Mouse (Mus musculus): Measurements from ENCODE around the gene Hnrnpul1. TPM values are rescaled to one million over a fixed set of nuclear protein-coding genes. Genes with fewer than 3 reads are reported as not detected.
"Not testable (repeated sequence)": the region's sequence is repeated elsewhere in the genome, so short reads cannot be mapped to it uniquely, and the experiment has no call there.

Gene Hnrnpul1
- total RNA-seq (2021): 10 to 100 TPM; 66.3 to 72.8 TPM
- long read RNA-seq, experiment 1, transcript Hnrnpul1-201 (15 exons, 3,354 nt): minor isoform, 5 of 67 reads
- long read RNA-seq, experiment 1, transcript Hnrnpul1-205 (15 exons, 3,784 nt): major isoform, 48 of 67 reads
- long read RNA-seq, experiment 1, partial matches to known transcripts: 8 of 67 reads
- long read RNA-seq, experiment 1, other reads (novel, unspliced or antisense): 4 of 67 reads
- long read RNA-seq, experiment 2, transcript Hnrnpul1-205 (15 exons, 3,784 nt): major isoform, 48 of 63 reads
- long read RNA-seq, experiment 2, partial matches to known transcripts: 7 of 63 reads
- long read RNA-seq, experiment 2, other reads (novel, unspliced or antisense): 1 of 63 reads

GRCm38 (mm10) chr7:25754738-25755467 lies at the start of gene Hnrnpul1:
TSS of gene Hnrnpul1 (minus strand) at chr7:25754757.
- DNase-seq: peak; percentile 99
- intact Hi-C loops (cut with DNase I): loop anchor here (5.0 to 10.0 kb wide), 2 partner anchors 38 to 680 kb away; partner anchors contain the start of genes Ccdc97, Grik5 and Zfp574
- H3K4me3 ChIP-seq: peak within 1 kb of the TSS; percentile 76
- peak within 1 kb of the TSS; percentile 97 for H3K27ac ChIP-seq
- TF ChIP-seq CTCF (IDR thresholded peaks at IDR 0.05): peak; percentile 50

GRCm38 (mm10) chr7:25803460-25803859 lies 48.9 kb upstream of the Hnrnpul1 start:
- peak overlapping the region; percentile 85 for H3K27ac ChIP-seq
- TF ChIP-seq CTCF (IDR thresholded peaks at IDR 0.05): no peak
- peak overlapping the region; percentile 23; the same call in 1 of the 2 replicates for H3K4me3 ChIP-seq
- DNase-seq: peak; percentile 64
- intact Hi-C loops (cut with DNase I): no loop called here

GRCm38 (mm10) chr7:25802241-25803125 lies 47.9 kb upstream of the Hnrnpul1 start:
- peak overlapping the region; percentile 85 for H3K27ac ChIP-seq
- intact Hi-C loops (cut with DNase I): no loop called here

GRCm38 (mm10) chr7:25801031-25801430 lies 46.5 kb upstream of the Hnrnpul1 start:
- intact Hi-C loops (cut with DNase I): no loop called here
- no peak overlapping the region for H3K4me3 ChIP-seq
- no peak for TF ChIP-seq CTCF (IDR thresholded peaks at IDR 0.05)
- peak overlapping the region; percentile 85; the same call in 1 of the 2 replicates for H3K27ac ChIP-seq
- no peak for DNase-seq

More at GRCm38 (mm10) chr7:25802241-25803125, 47.9 kb upstream of the Hnrnpul1 start:
- peak overlapping the region; percentile 31 for H3K4me3 ChIP-seq
- TF ChIP-seq CTCF (IDR thresholded peaks at IDR 0.05): no peak
- peak; percentile 93 for DNase-seq

- intact Hi-C loops (cut with DNase I): no loop called here
Observed at GRCm38 (mm10) chr7:25799369-25799768, 44.8 kb upstream of the Hnrnpul1 start.

GRCm38 (mm10) chr7:25798540-25798939 lies 44.0 kb upstream of the Hnrnpul1 start:
- Histone ChIP-seq H3K4me3 (no peak overlapping the region), H3K27ac (no peak overlapping the region)
- peak; percentile 19; the same call in 1 of the 2 replicates for TF ChIP-seq CTCF (IDR thresholded peaks at IDR 0.05)
- DNase-seq: no peak
- intact Hi-C loops (cut with DNase I): no loop called here

More at GRCm38 (mm10) chr7:25799369-25799768, 44.8 kb upstream of the Hnrnpul1 start:
- H3K27ac ChIP-seq: no peak overlapping the region
- no peak for TF ChIP-seq CTCF (IDR thresholded peaks at IDR 0.05)
- DNase-seq: no peak
- no peak overlapping the region for H3K4me3 ChIP-seq

GRCm38 (mm10) chr7:25794775-25795174 lies 40.2 kb upstream of the Hnrnpul1 start:
- DNase-seq: no peak
- Histone ChIP-seq H3K27ac (peak overlapping the region; percentile 48), H3K4me3 (no peak overlapping the region)
- no peak for TF ChIP-seq CTCF (IDR thresholded peaks at IDR 0.05)
- intact Hi-C loops (cut with DNase I): no loop called here

- intact Hi-C loops (cut with DNase I): no loop called here
- peak; percentile 47 for TF ChIP-seq CTCF (IDR thresholded peaks at IDR 0.05)
- H3K4me3 ChIP-seq: no peak overlapping the region
- DNase-seq: peak; percentile 55
- H3K27ac ChIP-seq: peak overlapping the region; percentile 66
Observed at GRCm38 (mm10) chr7:25793679-25794078, 39.1 kb upstream of the Hnrnpul1 start.

GRCm38 (mm10) chr7:25792966-25793365 lies 38.4 kb upstream of the Hnrnpul1 start:
- DNase-seq: peak; percentile 58
- Histone ChIP-seq H3K4me3 (0 out of 2 replicates have a peak overlapping the region, but pooled peaks have one; percentile 3), H3K27ac (peak overlapping the region; percentile 66)
- intact Hi-C loops (cut with DNase I): not testable (repeated sequence)

GRCm38 (mm10) chr7:25790615-25791014 lies 36.1 kb upstream of the Hnrnpul1 start:
- Histone ChIP-seq H3K4me3 (peak overlapping the region; percentile 79), H3K27ac (peak overlapping the region; percentile 90)
- DNase-seq: peak; percentile 71
- intact Hi-C loops (cut with DNase I): no loop called here
- TF ChIP-seq CTCF (IDR thresholded peaks at IDR 0.05): no peak

- Histone ChIP-seq H3K27ac (peak overlapping the region; percentile 90), H3K4me3 (peak overlapping the region; percentile 79)
- intact Hi-C loops (cut with DNase I): no loop called here
- DNase-seq: no peak
- TF ChIP-seq CTCF (IDR thresholded peaks at IDR 0.05): no peak
Observed at GRCm38 (mm10) chr7:25789129-25789440, 34.5 kb upstream of the Hnrnpul1 start.
